Mouse (Mus musculus) macrophage (primary cell): ENCODE results near the gene Gm10058. TPM values are rescaled to one million over a fixed set of nuclear protein-coding genes. Genes with fewer than 3 reads are reported as not detected.
"Not testable (repeated sequence)": the region's sequence is repeated elsewhere in the genome, so short reads cannot be mapped to it uniquely, and the experiment has no call there.

Source experiments
- H3K27ac ChIP-seq: fragments of 350-480 bp; formaldehyde crosslinking; 2 replicates; pipeline ENCODE4 v1.9.0; 2021
- H3K36me3 ChIP-seq: fragments of 350-480 bp; formaldehyde crosslinking; 2 replicates; pipeline ENCODE4 v1.9.0; 2021; ENCODE audit errors: inconsistent target
- H3K4me3 ChIP-seq: fragments of 350-480 bp; formaldehyde crosslinking; 2 replicates; pipeline ENCODE4 v1.9.0; 2021; ENCODE audit errors: inconsistent target
- H3K79me2 ChIP-seq: fragments of 350-480 bp; formaldehyde crosslinking; 2 replicates; pipeline ENCODE4 v1.9.0; 2021; ENCODE audit errors: inconsistent target
- WGBS: methylation state at CpG from one replicate; pipeline ENCODE4 v1.1.7; 2026; ENCODE audit warnings: inconsistent platforms; ENCODE audit not compliant: missing documents; 5-methylcytosine and 5-hydroxymethylcytosine counted together
- polyA plus RNA-seq: library from polyadenylated mRNA; stranded (reverse); fragments of 250-400 nt; gene quantifications from 3 replicates; pipeline ENCODE4 v1.2.4, GENCODE M21; 2018; ENCODE audit warnings: inconsistent platforms
- total RNA-seq, 78 experiments: library from RNA; depleted of rRNA; stranded (reverse); fragments of 250-400 nt; gene quantifications; 1 replicate in 9 of 78; 2 replicates in 24 of 78; 3 replicates in 43 of 78; 4 replicates in 2 of 78; pipeline ENCODE4 v1.2.4; 2018; ENCODE audit warnings: inconsistent platforms in 56 of 78

Gene Gm10058
- not detected for total RNA-seq (2018; cell fraction: chromatin; rRNA removed)
- not detected for total RNA-seq (2018; cell fraction: cytosol; rRNA removed)
- total RNA-seq (2018; cell fraction: nucleus; rRNA removed): not detected
- polyA plus RNA-seq: not detected in 3 replicates

- H3K4me3 ChIP-seq, H3K79me2 ChIP-seq, H3K27ac ChIP-seq, H3K36me3 ChIP-seq: not testable (repeated sequence)
- WGBS: no CpG with 5 or more reads among the region's 5 CpGs
Measured at GRCm38 (mm10) chrX:27946785-27947184, at the start of gene Gm10058. Gene Gm10058, minus strand, starts transcription at chrX:27946885.
